Mouse (Mus musculus) forebrain, embryonic 11.5 days (tissue): Measurements from ENCODE around the gene Crocc2. TPM values are rescaled to one million over a fixed set of nuclear protein-coding genes. Genes with fewer than 3 reads are reported as not detected.
"Not testable (repeated sequence)": the region's sequence is repeated elsewhere in the genome, so short reads cannot be mapped to it uniquely, and the experiment has no call there.

ENCODE experiments used
- ATAC-seq: fragments of 200-750 bp; cut with Nextera tagmentation; replicated peaks from 2 replicates; pipeline ENCODE4 v1.8.0; 2017; ENCODE audit warnings: moderate TSS enrichment; ENCODE audit not compliant: low FRiP score
- DNase-seq: peaks from one replicate; pipeline ENCODE4 v3.0.0-alpha.2; 2017; ENCODE audit warnings: low spot score
- H3K27ac ChIP-seq: fragments of 300-500 bp; sonication (generic); 2 replicates; pipeline ENCODE4 v1.5.1; 2014; ENCODE audit warnings: low read depth, low read length
- H3K27me3 ChIP-seq: fragments of 300-500 bp; sonication (generic); 2 replicates; pipeline ENCODE4 v1.6.1; 2014; ENCODE audit warnings: mild to moderate bottlenecking, low read length, mixed read lengths; ENCODE audit not compliant: control insufficient read depth, insufficient read depth
- H3K36me3 ChIP-seq: fragments of 300-500 bp; sonication (generic); 2 replicates; pipeline ENCODE4 v1.6.1; 2014; ENCODE audit warnings: mild to moderate bottlenecking, low read length, moderate library complexity, mixed read lengths; ENCODE audit not compliant: control insufficient read depth, insufficient read depth
- H3K4me1 ChIP-seq: fragments of 300-500 bp; sonication (generic); replicated peaks from 2 replicates; pipeline ENCODE4 v1.6.1; 2014; ENCODE audit warnings: low read length, mixed read lengths; ENCODE audit not compliant: control insufficient read depth, insufficient read depth
- H3K4me2 ChIP-seq: fragments of 300-500 bp; sonication (generic); 2 replicates; pipeline ENCODE4 v1.6.1; 2014; ENCODE audit warnings: low read depth, mild to moderate bottlenecking, low read length, moderate library complexity, mixed read lengths; ENCODE audit not compliant: severe bottlenecking
- H3K4me3 ChIP-seq: fragments of 300-500 bp; sonication (generic); 2 replicates; pipeline ENCODE4 v1.5.1; 2014; ENCODE audit warnings: low read depth, low read length
- H3K9ac ChIP-seq: fragments of 300-500 bp; sonication (generic); 2 replicates; pipeline ENCODE4 v1.6.1; 2014; ENCODE audit warnings: low read length
- H3K9me3 ChIP-seq: fragments of 300-500 bp; sonication (generic); 2 replicates; pipeline ENCODE4 v1.6.1; 2016; ENCODE audit warnings: low read length, mixed read lengths; ENCODE audit not compliant: control insufficient read depth
- WGBS: fragments of 180-500 bp; shearing (Covaris S2); extraction: QIAGEN DNeasy Blood & Tissue Kit; methylation state at CpG from one replicate; pipeline ENCODE4 v1.1.7; 2014; 5-methylcytosine and 5-hydroxymethylcytosine counted together
- polyA plus RNA-seq: library from polyadenylated mRNA; unstranded; fragments of >200 nt; fragmentation: Nextera tagmentation; extraction: Ambion mirVana; gene quantifications from 2 replicates; pipeline ENCODE4 v1.2.1, GENCODE M21; 2014

The Crocc2 gene
- polyA plus RNA-seq, 1 experiment from 2014 or later: 0.07 TPM

DNA sequence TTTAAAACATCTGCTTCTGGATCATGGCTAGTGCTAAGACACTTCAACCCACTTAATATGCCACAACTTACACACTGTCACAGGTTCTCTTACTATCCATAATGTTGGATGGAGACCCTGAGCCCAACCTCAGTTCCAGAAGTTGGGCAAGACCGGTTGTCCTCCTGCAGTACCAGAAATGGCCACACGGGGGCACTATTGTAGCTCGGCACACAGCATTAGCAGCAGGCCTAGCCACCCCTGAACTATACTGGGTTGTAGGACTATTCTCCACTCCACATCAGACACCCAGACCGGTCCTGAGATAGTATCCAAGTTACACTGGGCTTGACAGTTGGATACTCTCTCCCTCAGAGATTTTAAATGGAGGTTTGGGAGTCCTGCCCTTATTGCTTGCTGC is 5.9 kb downstream of the Crocc2 start:
- DNase-seq (peak; percentile 96), ATAC-seq (peak; percentile 67)
- H3K9me3 ChIP-seq: no peaks in the 10 kb centered on the region
- peaks cover 8% of the 10 kb centered on the region for H3K4me1 ChIP-seq
- H3K27ac ChIP-seq: no peak overlapping the region
- WGBS: 3% methylated on average over 4 of the region's 4 CpGs
- H3K9ac ChIP-seq: no peak overlapping the region
- no peaks in the 10 kb centered on the region for H3K36me3 ChIP-seq
- H3K4me2 ChIP-seq: no peak overlapping the region
- H3K27me3 ChIP-seq: no peaks in the 10 kb centered on the region
- H3K4me3 ChIP-seq: no peak overlapping the region

DNA sequence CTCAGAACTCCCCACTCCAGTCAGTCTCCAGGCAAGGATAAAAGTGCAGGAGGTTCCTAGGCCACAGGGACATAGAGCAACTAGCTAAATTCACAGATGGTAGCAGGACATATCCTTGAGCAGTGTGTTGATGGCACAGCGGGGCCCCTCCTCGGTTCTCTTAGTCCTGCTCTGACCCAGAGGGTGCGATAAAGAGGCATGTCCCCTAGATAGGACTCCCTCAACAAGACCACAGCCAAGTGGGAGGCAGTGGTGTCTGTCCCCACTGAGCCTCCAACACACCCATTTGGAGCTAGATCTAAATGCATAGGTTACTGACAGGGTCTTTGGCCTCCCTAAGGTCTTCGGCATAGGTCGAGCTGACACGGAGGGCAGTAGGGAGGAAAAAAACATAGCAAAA is 7.3 kb downstream of the Crocc2 start:
- H3K27ac ChIP-seq: no peak overlapping the region
- 18% methylated on average over 6 of the region's 6 CpGs for WGBS
- H3K4me1 ChIP-seq: peaks cover 8% of the 10 kb centered on the region
- H3K27me3 ChIP-seq: no peaks in the 10 kb centered on the region
- H3K9ac ChIP-seq: no peak overlapping the region; the same call in 1 of the 2 replicates
- H3K4me2 ChIP-seq: peak overlapping the region; percentile 88; the same call in 1 of the 2 replicates
- ATAC-seq (peak; percentile 1; the same call in 1 of the 2 replicates), DNase-seq (no peak)
- no peaks in the 10 kb centered on the region for H3K9me3 ChIP-seq
- no peaks in the 10 kb centered on the region for H3K36me3 ChIP-seq
- H3K4me3 ChIP-seq: no peak overlapping the region; the same call in 1 of the 2 replicates

DNA sequence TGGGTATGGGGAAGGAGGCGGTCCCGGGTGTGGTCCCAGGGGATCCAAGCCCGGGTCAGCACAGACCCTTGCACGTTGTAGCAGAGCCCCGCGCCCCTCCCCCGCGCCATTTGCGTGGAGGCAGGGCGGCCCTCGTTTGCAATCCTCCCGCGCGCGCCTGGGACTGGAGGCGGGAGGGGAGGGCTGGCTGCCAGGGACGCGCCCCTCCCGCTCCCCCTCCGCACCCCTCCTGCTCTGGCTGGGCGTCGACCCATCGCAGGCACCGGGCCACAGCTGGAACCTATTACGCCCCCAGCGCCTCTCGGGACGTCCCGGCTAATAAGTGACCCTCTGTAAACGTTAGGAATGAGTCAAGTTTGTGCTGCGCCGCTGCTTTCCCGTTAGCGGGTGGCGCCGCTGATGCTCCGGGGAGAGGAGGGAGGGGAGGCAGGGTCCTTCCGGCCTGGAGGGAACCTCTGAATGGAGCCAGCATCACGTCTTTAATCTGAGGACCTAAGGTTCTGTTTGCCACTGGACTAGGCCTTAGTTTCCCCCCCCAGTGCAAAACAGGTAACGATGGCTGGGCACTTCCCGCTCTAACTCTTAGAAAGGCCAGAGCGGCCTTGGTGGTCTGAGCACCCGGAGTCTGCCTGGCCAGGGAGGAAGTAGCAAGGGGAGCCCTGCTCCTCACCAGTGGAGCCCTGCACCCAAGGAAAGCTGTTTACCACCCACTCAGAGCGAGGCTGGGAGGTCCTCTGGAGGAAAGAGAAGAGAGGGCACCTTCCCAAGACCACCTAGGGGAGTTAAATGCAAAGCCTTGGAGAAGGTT is 8.2 kb downstream of the Crocc2 start:
- Histone ChIP-seq H3K4me2 (peak overlapping the region; percentile 88), H3K9me3 (no peaks in the 10 kb centered on the region), H3K27me3 (no peaks in the 10 kb centered on the region), H3K36me3 (no peaks in the 10 kb centered on the region), H3K4me3 (peak overlapping the region; percentile 39), H3K27ac (no peak overlapping the region), H3K9ac (peak overlapping the region; percentile 71), H3K4me1 (peaks cover 8% of the 10 kb centered on the region)
- peak; percentile 83 for DNase-seq
- WGBS: 1% methylated on average over 42 of the region's 44 CpGs
- ATAC-seq: peak; percentile 75

DNA sequence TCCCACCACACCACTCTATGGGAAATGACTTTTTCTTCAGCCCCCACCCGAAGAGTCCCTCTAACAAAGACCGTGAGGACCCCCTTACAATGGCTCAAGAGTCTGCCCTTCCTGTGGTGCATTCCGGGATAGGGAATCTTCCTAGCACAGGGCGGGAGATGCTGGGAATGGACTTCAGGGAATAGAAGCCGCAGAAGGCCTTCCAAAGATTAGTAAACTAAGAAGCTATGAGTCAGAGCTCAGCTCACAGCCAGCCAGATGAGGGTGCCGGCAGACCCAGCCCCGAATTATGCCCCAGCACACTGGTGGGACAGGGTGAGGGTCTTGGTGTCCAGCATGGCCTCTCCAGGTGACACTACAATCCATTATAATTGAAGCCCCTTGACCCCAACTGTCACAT is 13.8 kb downstream of the Crocc2 start:
- H3K27me3 ChIP-seq: no peaks in the 10 kb centered on the region
- WGBS: 91% methylated on average over 7 of the region's 7 CpGs
- ATAC-seq: no peak

DNA sequence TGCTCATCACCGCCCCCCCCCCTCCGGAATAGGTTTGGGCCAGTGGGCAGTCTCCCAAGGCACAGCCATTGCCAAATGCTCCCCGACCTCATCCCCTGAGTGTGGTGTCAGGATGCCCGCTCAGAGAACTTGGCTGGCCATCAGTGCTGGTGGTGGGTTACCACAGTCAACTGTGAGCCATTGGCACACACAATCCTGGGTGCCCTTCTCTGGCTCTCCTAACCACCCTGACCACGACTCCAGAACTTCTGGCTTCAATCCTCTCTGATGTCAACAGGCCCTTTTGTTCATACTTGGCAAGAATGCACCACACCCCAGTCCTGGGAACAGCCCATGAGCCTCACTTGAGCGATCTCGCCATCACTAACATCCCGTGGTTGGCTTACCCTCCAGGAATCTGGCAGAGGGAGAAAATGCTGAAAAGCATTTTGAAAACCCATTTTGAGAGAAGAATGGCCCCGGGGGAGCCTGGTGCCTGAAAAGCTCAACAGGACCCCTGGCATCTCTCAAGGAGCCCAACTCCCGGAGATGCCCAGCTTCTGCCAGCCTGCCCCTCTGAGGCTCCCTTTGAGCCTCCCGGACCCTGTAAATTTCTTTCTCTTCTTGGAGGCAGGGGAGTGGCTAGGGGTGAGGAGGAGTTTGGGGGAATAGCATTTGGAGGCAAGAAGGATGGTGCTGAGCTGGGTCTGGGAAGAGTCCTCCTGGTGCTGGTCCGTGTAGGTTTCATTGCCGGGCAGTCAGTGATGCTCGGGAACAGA is 15.7 kb downstream of the Crocc2 start:
- Histone ChIP-seq H3K4me2 (no peak overlapping the region), H3K36me3 (no peaks in the 10 kb centered on the region), H3K4me3 (no peak overlapping the region), H3K27me3 (no peaks in the 10 kb centered on the region), H3K4me1 (no peaks in the 10 kb centered on the region), H3K9ac (no peak overlapping the region), H3K27ac (no peak overlapping the region), H3K9me3 (no peaks in the 10 kb centered on the region)
- 83% methylated on average over 14 of the region's 14 CpGs for WGBS
- DNase-seq: no peak
- no peak for ATAC-seq

More for the DNA sequence above, 13.8 kb downstream of the Crocc2 start:
- DNase-seq: no peak
- no peak overlapping the region for H3K9ac ChIP-seq
- H3K36me3 ChIP-seq: no peaks in the 10 kb centered on the region
- no peak overlapping the region for H3K27ac ChIP-seq
- H3K4me3 ChIP-seq: no peak overlapping the region
- H3K4me2 ChIP-seq: no peak overlapping the region
- no peaks in the 10 kb centered on the region for H3K9me3 ChIP-seq
- no peaks in the 10 kb centered on the region for H3K4me1 ChIP-seq

DNA sequence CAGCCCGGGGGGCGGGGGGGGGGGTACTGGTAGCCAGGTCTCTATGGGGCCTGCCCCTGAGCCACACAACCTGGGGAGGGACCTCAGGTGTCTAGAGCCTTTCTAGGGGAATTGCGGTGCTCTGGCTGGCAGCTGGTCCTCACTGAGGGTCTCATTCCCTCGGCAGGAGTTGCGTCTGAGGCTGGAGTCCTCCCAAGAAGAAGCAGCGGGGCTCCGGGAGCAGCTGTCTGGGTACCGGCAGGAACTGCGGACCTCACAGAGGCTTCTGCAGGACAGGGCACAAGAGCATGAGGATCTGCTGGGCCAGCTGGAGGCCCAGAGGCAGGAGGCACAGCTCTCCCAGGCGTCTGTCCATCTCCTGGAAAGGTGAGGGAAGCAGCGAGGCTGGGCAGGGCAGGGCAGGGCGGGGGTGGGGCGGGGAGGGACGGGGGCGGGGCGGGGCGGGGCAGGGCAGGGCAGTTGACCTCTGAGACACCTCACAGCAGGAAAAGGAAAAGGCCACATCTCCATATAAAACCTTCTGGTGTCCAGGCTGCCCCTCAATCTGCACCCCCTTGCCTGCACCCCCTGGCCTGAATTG is 22.3 kb downstream of the Crocc2 start:
- no peak overlapping the region for H3K9ac ChIP-seq

DNA sequence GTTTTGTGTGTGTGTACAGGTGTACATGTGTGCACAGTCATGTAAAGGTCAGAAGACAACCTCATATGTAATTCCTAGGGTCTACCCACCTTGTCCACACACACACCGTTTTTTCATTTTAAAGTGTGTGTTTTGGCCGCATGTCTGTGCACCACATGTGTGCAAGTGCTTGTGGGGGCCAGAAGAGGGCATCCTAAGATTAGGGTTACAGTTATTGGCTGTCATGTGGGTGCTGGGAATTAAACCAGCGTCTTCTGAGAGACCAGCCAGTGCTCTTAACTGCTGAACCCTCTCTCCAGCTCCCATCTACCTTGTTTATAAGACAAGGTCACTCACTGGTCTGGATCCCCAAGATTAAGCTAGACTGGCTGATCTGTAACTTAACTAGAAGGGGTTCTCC is 26.4 kb downstream of the Crocc2 start:
- peaks cover 3% of the 10 kb centered on the region; the same call in 1 of the 2 replicates for H3K27me3 ChIP-seq
- H3K4me2 ChIP-seq: no peak overlapping the region
- H3K27ac ChIP-seq: no peak overlapping the region
- H3K9me3 ChIP-seq: no peaks in the 10 kb centered on the region; the same call in 1 of the 2 replicates
- ATAC-seq (no peak), DNase-seq (no peak)
- no peak overlapping the region for H3K9ac ChIP-seq
- WGBS: 82% methylated on average over 3 of the region's 3 CpGs
- H3K4me1 ChIP-seq: no peaks in the 10 kb centered on the region
- no peaks in the 10 kb centered on the region for H3K36me3 ChIP-seq
- no peak overlapping the region for H3K4me3 ChIP-seq

More for the DNA sequence above, 22.3 kb downstream of the Crocc2 start:
- H3K27ac ChIP-seq: no peak overlapping the region
- no peaks in the 10 kb centered on the region for H3K36me3 ChIP-seq
- no peaks in the 10 kb centered on the region; the same call in 1 of the 2 replicates for H3K9me3 ChIP-seq
- ATAC-seq (no peak), DNase-seq (no peak)
- 7% methylated on average over 14 of the region's 17 CpGs for WGBS
- peak overlapping the region; percentile 27; the same call in 1 of the 2 replicates for H3K4me2 ChIP-seq
- no peaks in the 10 kb centered on the region for H3K4me1 ChIP-seq
- no peak overlapping the region for H3K4me3 ChIP-seq
- peaks cover 3% of the 10 kb centered on the region; the same call in 1 of the 2 replicates for H3K27me3 ChIP-seq

DNA sequence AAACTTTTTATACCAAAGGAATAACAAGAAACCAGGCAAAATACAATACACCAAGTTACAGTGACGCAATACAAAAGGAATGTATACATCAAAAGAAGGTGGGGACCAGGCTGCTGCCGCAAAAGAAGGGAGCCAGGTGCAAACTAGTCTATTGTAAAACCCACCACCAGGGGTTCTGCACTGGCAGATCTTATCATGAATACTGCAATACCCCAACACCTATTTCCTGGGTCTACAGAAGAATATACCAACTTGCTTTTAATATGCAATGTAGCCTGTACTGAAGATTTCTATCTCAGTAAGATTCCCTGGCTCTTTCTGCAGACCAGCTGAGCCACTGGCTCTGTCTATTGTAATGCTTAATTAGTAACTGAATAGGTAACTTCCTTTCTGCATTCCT is 28.9 kb downstream of the Crocc2 start:
- not testable (repeated sequence) for H3K36me3 ChIP-seq, H3K4me3 ChIP-seq, H3K9ac ChIP-seq, H3K27ac ChIP-seq, H3K4me2 ChIP-seq, DNase-seq, H3K4me1 ChIP-seq, ATAC-seq, H3K27me3 ChIP-seq, H3K9me3 ChIP-seq
- 86% methylated on average over 2 of the region's 2 CpGs for WGBS
